Comparison of ENCODE assay signal across 8 mouse cellular contexts in the genomic region with DNA sequence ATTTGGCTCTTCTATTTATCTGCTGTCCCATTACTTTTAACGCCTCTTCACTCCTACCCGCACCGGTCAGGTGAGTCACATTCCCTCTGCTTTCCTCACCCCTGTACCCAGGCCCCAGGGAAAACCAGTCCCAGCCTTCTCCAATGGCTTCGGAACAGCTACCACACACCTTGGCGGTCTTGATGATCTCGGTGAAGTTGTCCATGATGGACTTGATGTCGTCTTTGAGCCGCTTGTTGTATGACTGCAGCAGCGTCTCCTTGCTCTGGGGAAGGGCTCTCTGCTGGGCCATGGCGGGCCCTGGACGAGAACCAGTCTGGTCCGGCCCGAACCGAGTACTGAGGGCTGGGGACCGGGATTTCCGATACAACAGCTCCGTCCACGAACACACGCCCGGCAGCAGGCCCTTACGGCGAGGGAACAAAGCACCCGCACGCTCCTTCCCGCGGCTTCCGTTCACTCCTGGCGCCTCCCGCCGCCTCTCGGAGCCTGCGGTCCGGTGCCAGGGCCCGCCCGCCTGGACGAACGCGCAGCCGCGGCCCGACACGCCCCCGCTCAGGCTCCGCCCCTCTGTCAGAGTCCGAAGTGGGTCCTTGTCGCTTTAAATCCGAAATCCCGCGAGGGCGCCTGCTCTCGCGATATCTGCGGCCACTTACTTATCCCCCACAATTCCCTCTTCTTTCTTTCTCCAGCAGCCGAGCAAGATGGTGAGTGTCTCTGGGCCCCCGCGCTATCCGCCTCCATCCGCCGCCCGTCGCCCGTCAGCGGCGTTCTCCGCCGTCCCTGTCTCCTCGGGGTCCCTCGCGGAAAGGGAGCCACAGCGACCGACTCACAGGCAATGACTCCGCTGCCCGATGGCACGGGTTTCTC. TPM values are rescaled to one million over a fixed set of nuclear protein-coding genes. Genes with fewer than 3 reads are reported as not detected.
DNase-seq lines count a peak whose midpoint lies in the region; ATAC-seq and TF ChIP-seq lines count a peak whose summit lies in the region.

TSS of gene Med22 (minus strand) at position 554 of the 870 bp plus-strand sequence.
TSS of gene Rpl7a (plus strand) at position 641 of the 870 bp plus-strand sequence.

- peaks cover 68% of the 10 kb centered on the region for H3K36me3 ChIP-seq in heart, embryonic 10.5 days
- peaks cover 63% of the 10 kb centered on the region for H3K36me3 ChIP-seq in kidney, embryonic 15.5 days

- no peaks in the 10 kb centered on the region for H3K9me3 ChIP-seq in heart, embryonic 10.5 days
- H3K9me3 ChIP-seq in kidney, embryonic 15.5 days (replicated peaks) = no peaks in the 10 kb centered on the region

- no peaks in the 10 kb centered on the region for H3K27me3 ChIP-seq in heart, embryonic 10.5 days (ENCODE audit: insufficient read depth, poor library complexity, severe bottlenecking)
- H3K27me3 ChIP-seq in kidney, embryonic 15.5 days = no peaks in the 10 kb centered on the region

- H3K4me3 ChIP-seq in bone marrow macrophage, adult 2 months (ENCODE audit: insufficient read depth, low read length) = peak within 1 kb of the TSS; percentile 90
- peak within 1 kb of the TSS; percentile 87 for H3K4me3 ChIP-seq in embryonic fibroblast, embryonic 13.5 days (ENCODE audit: insufficient read depth, low read length)
- H3K4me3 ChIP-seq in heart, embryonic 10.5 days = peak within 1 kb of the TSS; percentile 88
- H3K4me3 ChIP-seq in kidney, embryonic 15.5 days (replicated peaks) = peak within 1 kb of the TSS; percentile 74

- H3K4me2 ChIP-seq in kidney, embryonic 15.5 days = peak within 1 kb of the TSS; percentile 93

- TF ChIP-seq POLR2A in bone marrow macrophage, adult 2 months (IDR thresholded peaks at IDR 0.05; ENCODE audit: borderline replicate concordance, low read depth, low read length) = peak; percentile 73; the same call in 1 of the 2 replicates
- peak; percentile 82 for TF ChIP-seq POLR2A in embryonic fibroblast, embryonic 13.5 days (IDR thresholded peaks at IDR 0.05; ENCODE audit: low read depth, low read length)

- no peak for TF ChIP-seq CTCF in bone marrow macrophage, adult 2 months (IDR thresholded peaks at IDR 0.05; ENCODE audit: low read depth, low read length)
- TF ChIP-seq CTCF in embryonic fibroblast, embryonic 13.5 days (IDR thresholded peaks at IDR 0.05; ENCODE audit: borderline replicate concordance, insufficient read depth, low read length) = no peak

- H3K4me1 ChIP-seq in bone marrow macrophage, adult 2 months (ENCODE audit: control insufficient read depth, insufficient read depth, low read length) = peaks cover 17% of the 10 kb centered on the region
- H3K4me1 ChIP-seq in embryonic fibroblast, embryonic 13.5 days (ENCODE audit: control insufficient read depth, insufficient read depth, low read length) = peaks cover 2% of the 10 kb centered on the region
- H3K4me1 ChIP-seq in heart, embryonic 10.5 days = peaks cover 38% of the 10 kb centered on the region
- H3K4me1 ChIP-seq in kidney, embryonic 15.5 days = peaks cover 54% of the 10 kb centered on the region

- peak within 1 kb of the TSS; percentile 80 for H3K27ac ChIP-seq in bone marrow macrophage, adult 2 months (ENCODE audit: insufficient read depth, low read depth, low read length)
- peak within 1 kb of the TSS; percentile 75 for H3K27ac ChIP-seq in embryonic fibroblast, embryonic 13.5 days (ENCODE audit: insufficient read depth, low read length)
- peak within 1 kb of the TSS; percentile 96 for H3K27ac ChIP-seq in heart, embryonic 10.5 days
- peak within 1 kb of the TSS; percentile 95 for H3K27ac ChIP-seq in kidney, embryonic 15.5 days

- peak; percentile 94 for ATAC-seq in kidney, embryonic 15.5 days (replicated peaks; ENCODE audit: low FRiP score)
- peak; percentile 80 for ATAC-seq in monocyte, adult 5-6 weeks (replicated peaks; ENCODE audit: insufficient number of reproducible peaks, low FRiP score, low TSS enrichment, poor library complexity, severe bottlenecking)

- peak within 1 kb of the TSS; percentile 92 for H3K9ac ChIP-seq in kidney, embryonic 15.5 days

- WGBS in heart, embryonic 10.5 days = under 1% methylated on average over 74 of the region's 74 CpGs
- WGBS in kidney, embryonic 15.5 days = under 1% methylated on average over 74 of the region's 74 CpGs

- DNase-seq in A20 (ENCODE audit: low read depth, low spot score) = peak; percentile 99
- DNase-seq in heart, embryonic 10.5 days (ENCODE audit: low spot score) = peak; percentile 98
- DNase-seq in liver = peak; percentile 100
- peak; percentile 100 for DNase-seq in spleen, postnatal 4 days (ENCODE audit: low spot score in 2 of 2)

RNA-seq across cellular contexts. Expression of gene Med22, which starts in this region (rescaled TPM):
- polyA plus RNA-seq in bone marrow macrophage, adult 2 months (2012; ENCODE audit: insufficient read depth, insufficient read length, missing spikeins) = 46.0 and 53.0 TPM in 2 replicates
- polyA plus RNA-seq in embryonic fibroblast, embryonic 13.5 days (2011; ENCODE audit: insufficient read length, low read depth, missing spikeins) = 25.6 and 26.8 TPM in 2 replicates
- 40.7 and 55.0 TPM in 2 replicates for polyA plus RNA-seq in heart, embryonic 10.5 days (2016; fragmentation: Nextera tagmentation; extraction: Ambion mirVana)
- polyA plus RNA-seq in kidney, embryonic 15.5 days (2015; fragmentation: Nextera tagmentation; extraction: Ambion mirVana) = 56.0 and 59.0 TPM in 2 replicates
- total RNA-seq in monocyte, adult 5-6 weeks (2017) = 9.1 to 14.0 TPM (median 13.6 TPM) in 3 replicates

RNA-seq across cellular contexts. Expression of gene Rpl7a, which starts in this region (rescaled TPM):
- polyA plus RNA-seq in bone marrow macrophage, adult 2 months (2012; ENCODE audit: insufficient read depth, insufficient read length, missing spikeins) = 400 and 420 TPM in 2 replicates
- 448 and 480 TPM in 2 replicates for polyA plus RNA-seq in embryonic fibroblast, embryonic 13.5 days (2011; ENCODE audit: insufficient read length, low read depth, missing spikeins)
- 425 and 513 TPM in 2 replicates for polyA plus RNA-seq in heart, embryonic 10.5 days (2016; fragmentation: Nextera tagmentation; extraction: Ambion mirVana)
- polyA plus RNA-seq in kidney, embryonic 15.5 days (2015; fragmentation: Nextera tagmentation; extraction: Ambion mirVana) = 640 and 684 TPM in 2 replicates
- total RNA-seq in monocyte, adult 5-6 weeks (2017) = 929 to 1,174 TPM (median 1,019 TPM) in 3 replicates

Comparison
In these comparisons a context has a peak if more than half of its experiments do, and no peak if none do; other contexts are left out.
1. Peak in every context shown above with its lines: DNase-seq, ATAC-seq, H3K4me3 ChIP-seq and H3K27ac ChIP-seq.